Mouse (Mus musculus): Measurements from ENCODE around the gene Gm20388. TPM values are rescaled to one million over a fixed set of nuclear protein-coding genes. Genes with fewer than 3 reads are reported as not detected.

Gm20388 gene
- polyA plus RNA-seq, 1 experiment from 2014 or later, result 1.4 TPM

DNA sequence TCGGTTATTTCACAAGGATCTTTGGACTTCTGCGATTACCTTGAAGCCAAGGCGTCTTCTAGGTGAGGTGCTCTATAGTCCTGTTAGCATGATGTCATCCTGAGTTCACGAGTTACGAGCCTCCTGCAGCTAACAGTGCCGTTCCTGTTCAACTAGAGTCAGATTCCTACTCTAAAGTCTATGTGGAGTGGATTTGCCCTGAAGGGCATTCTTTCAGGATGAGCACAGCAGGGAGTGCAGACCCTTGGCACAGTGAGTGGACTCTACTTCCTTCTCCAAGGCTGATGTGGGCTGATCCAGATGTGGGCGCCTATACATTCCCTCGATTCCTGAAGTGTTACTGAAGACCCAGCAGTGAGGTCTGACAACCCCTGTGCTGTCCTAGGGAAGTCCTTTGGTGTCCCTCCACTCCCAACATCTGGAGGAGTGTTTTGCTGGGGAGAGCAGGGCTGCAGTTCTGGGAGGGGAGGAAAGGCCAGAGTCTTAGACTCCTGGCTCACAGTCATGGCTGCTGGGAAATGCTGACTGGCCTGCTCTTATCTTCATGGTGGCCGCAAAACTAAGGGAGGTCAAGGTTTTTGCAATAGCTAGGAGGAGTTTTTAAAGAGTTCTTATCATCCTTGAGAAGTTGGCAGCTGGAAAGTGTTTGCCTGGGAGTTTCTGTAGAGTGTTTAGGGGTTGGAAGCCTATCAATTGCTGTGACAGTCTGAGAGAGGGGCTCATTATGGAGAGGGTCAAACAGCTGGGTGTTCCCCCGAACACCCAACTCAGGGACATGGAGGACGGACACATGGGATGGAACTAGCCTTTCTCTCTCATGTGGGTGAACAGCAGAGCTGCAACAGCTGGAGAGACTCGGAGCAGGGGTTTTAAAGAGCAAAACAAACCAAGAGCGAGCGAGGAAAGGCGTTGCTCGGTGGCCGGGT, 3737.9 kb downstream of the Gm20388 start:
- 59% methylated on average over 17 of the region's 17 CpGs for whole genome bisulfite sequencing (ENCODE audit: insufficient replicate concordance)
- no peak for ATAC-seq (ENCODE audit: low read depth)
- H3K9ac ChIP-seq (ENCODE audit: low read depth, low read length), result no peak overlapping the region
- H3K4me1 ChIP-seq (ENCODE audit: control insufficient read depth, low read depth, low read length), result no peaks in the 10 kb centered on the region
- no peak overlapping the region for H3K27ac ChIP-seq (ENCODE audit: low read length)
- H3K27me3 ChIP-seq (ENCODE audit: control insufficient read depth, insufficient read depth, low read depth, low read length), result peaks cover 15% of the 10 kb centered on the region
- no peaks in the 10 kb centered on the region for H3K36me3 ChIP-seq (ENCODE audit: control insufficient read depth, insufficient read depth)
- H3K4me3 ChIP-seq (ENCODE audit: low read depth, low read length), result no peak overlapping the region
- no peaks in the 10 kb centered on the region for H3K9me3 ChIP-seq (replicated peaks; ENCODE audit: control insufficient read depth, low read length)
- H3K4me2 ChIP-seq (ENCODE audit: low read depth, low read length), result no peak overlapping the region

GRCm38 (mm10) chr8:123649483-123649882, 3738.8 kb downstream of the Gm20388 start:
- WGBS (ENCODE audit: insufficient replicate concordance), result 66% methylated on average over 12 of the region's 12 CpGs
- no peaks in the 10 kb centered on the region for H3K9me3 ChIP-seq (replicated peaks; ENCODE audit: control insufficient read depth, low read length)
- H3K36me3 ChIP-seq (ENCODE audit: control insufficient read depth, insufficient read depth), result no peaks in the 10 kb centered on the region
- no peak overlapping the region for H3K9ac ChIP-seq (ENCODE audit: low read depth, low read length)
- no peak overlapping the region for H3K27ac ChIP-seq (ENCODE audit: low read length)
- ATAC-seq (ENCODE audit: low read depth), result no peak
- no peak overlapping the region for H3K4me2 ChIP-seq (ENCODE audit: low read depth, low read length)
- peaks cover 25% of the 10 kb centered on the region for H3K27me3 ChIP-seq (ENCODE audit: control insufficient read depth, insufficient read depth, low read depth, low read length)
- no peak overlapping the region for H3K4me3 ChIP-seq (ENCODE audit: low read depth, low read length)
- H3K4me1 ChIP-seq (ENCODE audit: control insufficient read depth, low read depth, low read length), result no peaks in the 10 kb centered on the region

- H3K4me3 ChIP-seq (ENCODE audit: low read depth, low read length), result no peak overlapping the region
- 61% methylated on average over 5 of the region's 5 CpGs for whole genome bisulfite sequencing (ENCODE audit: insufficient replicate concordance)
- H3K4me1 ChIP-seq (ENCODE audit: control insufficient read depth, low read depth, low read length), result peaks cover 3% of the 10 kb centered on the region; the same call in 1 of the 2 replicates
- H3K27me3 ChIP-seq (ENCODE audit: control insufficient read depth, insufficient read depth, low read depth, low read length), result peaks cover 42% of the 10 kb centered on the region
- no peak overlapping the region for H3K4me2 ChIP-seq (ENCODE audit: low read depth, low read length)
- H3K9me3 ChIP-seq (replicated peaks; ENCODE audit: control insufficient read depth, low read length), result no peaks in the 10 kb centered on the region
- H3K9ac ChIP-seq (ENCODE audit: low read depth, low read length), result no peak overlapping the region
- ATAC-seq (ENCODE audit: low read depth), result no peak
- H3K27ac ChIP-seq (ENCODE audit: low read length), result no peak overlapping the region
- H3K36me3 ChIP-seq (ENCODE audit: control insufficient read depth, insufficient read depth), result no peaks in the 10 kb centered on the region
Measured at GRCm38 (mm10) chr8:123651390-123652098, 3740.9 kb downstream of the Gm20388 start.

DNA sequence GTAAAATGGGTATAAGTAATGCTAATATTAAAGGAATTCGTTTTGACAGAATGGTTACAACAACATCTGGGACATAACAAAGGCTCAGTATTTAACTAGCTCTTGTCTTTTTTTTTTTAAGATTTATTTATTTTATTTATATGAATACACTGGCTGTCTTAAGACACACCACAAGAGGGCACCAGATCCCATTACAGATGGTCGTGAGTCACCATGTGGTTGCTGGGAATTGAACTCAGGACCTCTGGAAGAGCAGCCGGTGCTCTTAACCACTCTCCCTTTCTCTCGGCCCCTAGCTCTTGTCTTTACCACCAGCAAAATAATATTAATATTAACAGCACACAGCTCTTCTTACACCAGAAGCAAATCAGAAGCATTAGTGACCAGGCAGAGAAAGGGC, 3742.0 kb downstream of the Gm20388 start:
- Histone ChIP-seq H3K4me3 (ENCODE audit: low read depth, low read length) (no peak overlapping the region), H3K27me3 (ENCODE audit: control insufficient read depth, insufficient read depth, low read depth, low read length) (peaks cover 42% of the 10 kb centered on the region), H3K4me1 (ENCODE audit: control insufficient read depth, low read depth, low read length) (peaks cover 3% of the 10 kb centered on the region; the same call in 1 of the 2 replicates), H3K9me3 (replicated peaks; ENCODE audit: control insufficient read depth, low read length) (no peaks in the 10 kb centered on the region), H3K27ac (ENCODE audit: low read length) (no peak overlapping the region), H3K4me2 (ENCODE audit: low read depth, low read length) (no peak overlapping the region), H3K9ac (ENCODE audit: low read depth, low read length) (no peak overlapping the region), H3K36me3 (ENCODE audit: control insufficient read depth, insufficient read depth) (no peaks in the 10 kb centered on the region)
- WGBS (ENCODE audit: insufficient replicate concordance), result 48% methylated on average over 4 of the region's 4 CpGs
- no peak for ATAC-seq (ENCODE audit: low read depth)

DNA sequence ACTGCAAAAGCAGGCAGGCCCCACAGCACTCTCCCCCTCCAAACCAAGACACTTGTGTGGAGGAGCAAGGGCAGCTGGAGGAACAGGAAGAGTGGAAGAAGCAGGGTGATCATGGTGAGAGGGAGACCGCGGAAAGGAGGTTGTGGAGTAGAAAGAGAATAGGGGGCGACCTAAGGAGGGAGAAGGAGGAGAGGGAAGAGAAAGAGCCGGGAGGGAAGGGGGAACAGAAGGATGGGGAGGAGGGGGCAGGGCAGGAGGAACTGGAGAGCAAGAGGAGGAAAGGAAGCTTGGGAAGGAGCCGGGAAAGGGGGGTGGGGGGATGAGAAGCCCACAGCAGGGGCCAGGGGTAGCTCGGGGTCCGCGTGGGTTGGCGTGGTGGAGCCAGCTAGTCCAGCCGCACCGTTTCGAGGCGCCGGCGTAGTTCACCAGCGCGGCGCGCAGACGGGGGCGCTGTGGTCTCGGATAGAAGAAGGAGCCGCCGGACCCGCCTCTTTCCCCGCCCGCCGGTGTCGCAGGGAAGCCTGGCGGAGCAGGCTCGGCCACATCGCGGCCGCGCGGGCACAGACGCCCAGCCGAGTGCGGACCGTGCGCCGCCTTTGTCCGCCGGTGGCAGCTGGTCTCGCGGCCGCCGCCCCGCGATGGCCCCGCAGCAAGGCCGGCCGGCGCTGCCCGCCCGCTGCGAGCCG, 3742.8 kb downstream of the Gm20388 start, which contains the start of gene Rhou:
Rhou (plus strand) TSS at position 622 of the 686 bp plus-strand sequence.
- Histone ChIP-seq H3K4me2 (ENCODE audit: low read depth, low read length) (peak within 1 kb of the TSS; percentile 55), H3K36me3 (ENCODE audit: control insufficient read depth, insufficient read depth) (no peaks in the 10 kb centered on the region), H3K27me3 (ENCODE audit: control insufficient read depth, insufficient read depth, low read depth, low read length) (peaks cover 42% of the 10 kb centered on the region), H3K4me1 (ENCODE audit: control insufficient read depth, low read depth, low read length) (peaks cover 3% of the 10 kb centered on the region; the same call in 1 of the 2 replicates), H3K4me3 (ENCODE audit: low read depth, low read length) (peak within 1 kb of the TSS; percentile 67), H3K9ac (ENCODE audit: low read depth, low read length) (peak within 1 kb of the TSS; percentile 61), H3K27ac (ENCODE audit: low read length) (peak within 1 kb of the TSS; percentile 69), H3K9me3 (replicated peaks; ENCODE audit: control insufficient read depth, low read length) (no peaks in the 10 kb centered on the region)
- ATAC-seq (ENCODE audit: low read depth), result peak; percentile 74
- WGBS (ENCODE audit: insufficient replicate concordance), result 1% methylated on average over 44 of the region's 58 CpGs

GRCm38 (mm10) chr8:123653994-123654569, 3743.4 kb downstream of the Gm20388 start:
- H3K9ac ChIP-seq (ENCODE audit: low read depth, low read length), result peak overlapping the region; percentile 61
- H3K4me2 ChIP-seq (ENCODE audit: low read depth, low read length), result peak overlapping the region; percentile 55
- peak overlapping the region; percentile 67 for H3K4me3 ChIP-seq (ENCODE audit: low read depth, low read length)
- no peaks in the 10 kb centered on the region for H3K9me3 ChIP-seq (replicated peaks; ENCODE audit: control insufficient read depth, low read length)
- peaks cover 3% of the 10 kb centered on the region; the same call in 1 of the 2 replicates for H3K4me1 ChIP-seq (ENCODE audit: control insufficient read depth, low read depth, low read length)
- H3K27ac ChIP-seq (ENCODE audit: low read length), result peak overlapping the region; percentile 69
- peaks cover 42% of the 10 kb centered on the region for H3K27me3 ChIP-seq (ENCODE audit: control insufficient read depth, insufficient read depth, low read depth, low read length)
- WGBS (ENCODE audit: insufficient replicate concordance), result under 1% methylated on average over 65 of the region's 77 CpGs
- ATAC-seq (ENCODE audit: low read depth), result peak; percentile 45
- H3K36me3 ChIP-seq (ENCODE audit: control insufficient read depth, insufficient read depth), result no peaks in the 10 kb centered on the region

DNA sequence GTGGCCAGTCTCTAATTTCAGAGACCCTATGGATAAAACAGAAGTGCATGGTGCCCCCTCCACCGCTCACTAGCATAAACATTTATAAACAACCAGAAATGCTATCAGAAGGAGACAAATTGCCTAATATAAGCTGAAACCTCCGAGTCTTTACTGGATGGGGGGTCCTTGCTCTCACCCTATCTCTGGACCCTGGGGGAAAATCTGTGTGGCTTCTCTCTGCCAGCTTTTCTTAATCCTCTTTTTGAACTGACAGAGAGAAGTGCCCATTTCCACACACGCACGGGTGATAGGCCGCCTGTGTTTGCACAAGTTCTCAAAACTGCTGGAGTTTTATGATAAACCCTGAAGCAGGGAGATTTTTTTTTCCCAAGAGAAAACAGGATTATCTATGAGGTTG, 3744.1 kb downstream of the Gm20388 start:
- Histone ChIP-seq H3K9ac (ENCODE audit: low read depth, low read length) (peak overlapping the region; percentile 61), H3K27me3 (ENCODE audit: control insufficient read depth, insufficient read depth, low read depth, low read length) (peaks cover 42% of the 10 kb centered on the region), H3K4me3 (ENCODE audit: low read depth, low read length) (peak overlapping the region; percentile 67), H3K4me1 (ENCODE audit: control insufficient read depth, low read depth, low read length) (peaks cover 3% of the 10 kb centered on the region; the same call in 1 of the 2 replicates), H3K4me2 (ENCODE audit: low read depth, low read length) (peak overlapping the region; percentile 55), H3K36me3 (ENCODE audit: control insufficient read depth, insufficient read depth) (no peaks in the 10 kb centered on the region), H3K27ac (ENCODE audit: low read length) (peak overlapping the region; percentile 64), H3K9me3 (replicated peaks; ENCODE audit: control insufficient read depth, low read length) (no peaks in the 10 kb centered on the region)
- no peak for ATAC-seq (ENCODE audit: low read depth)
- WGBS (ENCODE audit: insufficient replicate concordance), result 17% methylated on average over 5 of the region's 5 CpGs

DNA sequence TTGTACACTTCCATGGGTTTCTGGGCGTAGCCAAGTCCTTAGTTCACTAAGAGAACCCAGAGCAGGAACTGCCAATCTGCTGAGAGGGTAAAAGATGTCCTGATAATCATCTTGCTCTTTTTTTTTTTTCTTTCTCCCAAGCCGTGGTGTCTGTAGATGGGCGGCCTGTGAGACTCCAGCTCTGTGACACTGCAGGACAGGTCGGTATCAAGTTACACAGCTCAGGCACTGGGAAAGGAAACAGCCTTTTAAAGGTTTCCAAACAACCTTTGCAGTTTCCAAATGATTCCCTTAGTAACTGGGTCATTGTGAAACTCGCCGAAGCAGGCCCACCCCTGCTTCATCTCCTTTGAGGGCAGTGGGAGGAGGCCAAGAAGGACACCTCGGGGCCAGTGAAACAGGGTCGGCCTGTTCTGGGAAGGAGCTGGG, 3744.7 kb downstream of the Gm20388 start:
- H3K27ac ChIP-seq (ENCODE audit: low read length), result peak overlapping the region; percentile 64
- peak overlapping the region; percentile 44; the same call in 1 of the 2 replicates for H3K9ac ChIP-seq (ENCODE audit: low read depth, low read length)
- peak; percentile 66 for ATAC-seq (ENCODE audit: low read depth)
- H3K36me3 ChIP-seq (ENCODE audit: control insufficient read depth, insufficient read depth), result no peaks in the 10 kb centered on the region
- H3K27me3 ChIP-seq (ENCODE audit: control insufficient read depth, insufficient read depth, low read depth, low read length), result peaks cover 42% of the 10 kb centered on the region
- H3K9me3 ChIP-seq (replicated peaks; ENCODE audit: control insufficient read depth, low read length), result no peaks in the 10 kb centered on the region
- peak overlapping the region; percentile 55 for H3K4me2 ChIP-seq (ENCODE audit: low read depth, low read length)
- WGBS (ENCODE audit: insufficient replicate concordance), result 15% methylated on average over 8 of the region's 8 CpGs
- peak overlapping the region; percentile 67 for H3K4me3 ChIP-seq (ENCODE audit: low read depth, low read length)
- H3K4me1 ChIP-seq (ENCODE audit: control insufficient read depth, low read depth, low read length), result peaks cover 3% of the 10 kb centered on the region; the same call in 1 of the 2 replicates

Measured in liver, embryonic 16.5 days (tissue).